Mouse (Mus musculus) G1E (cell line): ENCODE data around the gene Atp2b2. TPM values are rescaled to one million over a fixed set of nuclear protein-coding genes. Genes with fewer than 3 reads are reported as not detected.

Source experiments
- ATAC-seq: 2 replicates; pipeline ENCODE4 v1.8.0; 2016; ENCODE audit warnings: mild to moderate bottlenecking; ENCODE audit not compliant: insufficient number of reproducible peaks, poor library complexity, low FRiP score, severe bottlenecking; ENCODE audit errors: extremely low read depth
- DNase-seq: peaks from one replicate; pipeline ENCODE4 v3.0.0; 2012; ENCODE audit warnings: low spot score
- H3K27me3 ChIP-seq: 2 replicates; pipeline ENCODE4 v1.6.1; 2012; ENCODE audit warnings: mild to moderate bottlenecking, low read length, inconsistent platforms; ENCODE audit not compliant: insufficient read depth
- H3K36me3 ChIP-seq: replicated peaks from 2 replicates; pipeline ENCODE3; 2012; ENCODE audit warnings: mild to moderate bottlenecking, inconsistent platforms
- H3K4me1 ChIP-seq: 2 replicates; pipeline ENCODE4 v1.6.1; 2012; ENCODE audit warnings: low read depth, low read length, inconsistent platforms, mixed read lengths; ENCODE audit not compliant: insufficient read depth
- H3K4me3 ChIP-seq: 2 replicates; pipeline ENCODE4 v1.5.1; 2012; ENCODE audit warnings: low read depth, mild to moderate bottlenecking, inconsistent platforms, low read length, moderate library complexity, mixed read lengths
- H3K9me3 ChIP-seq: replicated peaks from 2 replicates; pipeline ENCODE4 v1.6.1; 2012; ENCODE audit warnings: inconsistent platforms
- CTCF ChIP-seq: IDR thresholded peaks from 2 replicates; pipeline ENCODE4 v1.5.1; 2012; ENCODE audit warnings: low read depth, low read length, inconsistent platforms, mixed read lengths
- GATA1 ChIP-seq: IDR thresholded peaks from 2 replicates; pipeline ENCODE4 v1.6.1; 2012; ENCODE audit warnings: borderline replicate concordance, low read length, inconsistent platforms, mixed read lengths
- GATA2 ChIP-seq: IDR thresholded peaks from 2 replicates; pipeline ENCODE4 v1.6.1; 2012; ENCODE audit warnings: low read depth, low read length, inconsistent platforms, borderline replicate concordance
- POLR2AphosphoS5 ChIP-seq: IDR thresholded peaks from 2 replicates; pipeline ENCODE4 v1.6.1; 2012; ENCODE audit warnings: low read depth, low read length, inconsistent platforms; ENCODE audit not compliant: insufficient replicate concordance
- TAL1 ChIP-seq: conservative IDR thresholded peaks from 2 replicates; pipeline ENCODE4 v1.6.1; 2012; ENCODE audit warnings: low read depth, low read length, inconsistent platforms, mixed read lengths
- polyA plus RNA-seq: library from polyadenylated mRNA; stranded (reverse); fragments of >175 nt; gene quantifications from 2 replicates; pipeline ENCODE4 v1.2.3, GENCODE M21; 2012
- total RNA-seq, 2 experiments: library from RNA; stranded (forward) in 1 of 2; stranded (reverse) in 1 of 2; fragments of 200-1000 nt in 1 of 2; fragments of >200 nt in 1 of 2; fragmentation: Nextera tagmentation in 1 of 2; gene quantifications; 2 replicates each; pipeline ENCODE4 v1.2.3; 2014 to 2017

Atp2b2 gene
- not detected in 2 replicates for total RNA-seq (2014; fragmentation: Nextera tagmentation)
- total RNA-seq (2017): under 0.01 and 0.22 TPM in 2 replicates
- not detected in 2 replicates for polyA plus RNA-seq

DNA sequence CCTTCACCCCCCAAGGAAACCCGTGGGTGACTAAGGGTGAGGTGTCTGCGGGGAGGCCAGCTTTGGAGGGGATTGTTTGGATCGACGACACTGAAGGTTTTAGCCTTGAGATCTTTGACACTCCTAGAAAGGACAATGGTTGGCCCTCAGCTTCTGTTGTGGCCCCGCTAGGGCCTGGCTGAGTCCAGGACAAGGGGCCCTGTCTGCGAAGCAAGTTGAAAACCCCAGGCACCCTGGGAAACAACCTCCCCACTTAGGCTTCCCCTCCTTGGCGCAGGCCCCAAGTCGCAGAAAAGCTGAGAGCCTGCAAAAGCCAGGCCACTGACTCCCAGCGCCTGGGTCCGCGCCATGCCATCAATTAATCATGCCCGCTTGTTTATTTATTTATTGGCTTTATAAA lies at the start of gene Atp2b2:
Atp2b2 (minus strand) TSS at position 282 of the 400 bp plus-strand sequence.
- TF ChIP-seq CTCF (no peak), GATA1 (no peak), GATA2 (no peak), POLR2AphosphoS5 (no peak), TAL1 (no peak)
- Histone ChIP-seq H3K36me3 (no peaks in the 10 kb centered on the region), H3K4me1 (no peaks in the 10 kb centered on the region), H3K27me3 (no peaks in the 10 kb centered on the region), H3K9me3 (peaks cover 84% of the 10 kb centered on the region), H3K4me3 (no peak within 1 kb of the TSS)
- no peak for DNase-seq
- ATAC-seq: no peak

DNA sequence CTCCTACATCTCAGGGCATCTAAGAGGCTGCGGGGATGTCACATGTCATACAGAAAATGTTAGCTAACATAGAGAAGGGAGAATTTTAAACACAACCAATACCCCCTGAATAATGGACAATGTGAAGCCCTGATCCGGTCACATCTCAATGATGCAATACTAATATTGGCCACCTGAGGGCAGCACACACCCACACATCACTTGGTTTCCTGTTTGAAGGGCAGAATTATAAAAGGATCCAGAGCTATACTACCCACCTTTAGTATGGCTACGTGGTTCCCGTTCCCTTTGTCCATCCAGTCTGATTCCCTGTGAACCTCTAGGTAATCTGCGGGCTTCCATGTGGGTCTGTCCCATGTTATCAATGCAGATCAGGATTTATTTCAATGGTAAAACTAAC lies 47.2 kb upstream of the Atp2b2 start:
- DNase-seq (no peak), ATAC-seq (no peak)
- H3K9me3 ChIP-seq: peaks cover 81% of the 10 kb centered on the region
- H3K36me3 ChIP-seq: no peaks in the 10 kb centered on the region
- no peak for TF ChIP-seq TAL1
- TF ChIP-seq GATA1: no peak
- no peak for TF ChIP-seq POLR2AphosphoS5
- peak; percentile 3; the same call in 1 of the 2 replicates for TF ChIP-seq CTCF
- H3K4me1 ChIP-seq: no peaks in the 10 kb centered on the region
- H3K27me3 ChIP-seq: no peaks in the 10 kb centered on the region
- no peak overlapping the region for H3K4me3 ChIP-seq

- ATAC-seq (no peak), DNase-seq (no peak)
- H3K9me3 ChIP-seq: peaks cover 81% of the 10 kb centered on the region
- H3K27me3 ChIP-seq: no peaks in the 10 kb centered on the region
- no peaks in the 10 kb centered on the region for H3K36me3 ChIP-seq
- H3K4me3 ChIP-seq: no peak overlapping the region
- TF ChIP-seq TAL1 (no peak), CTCF (no peak), POLR2AphosphoS5 (no peak), GATA2 (no peak), GATA1 (no peak)
- H3K4me1 ChIP-seq: no peaks in the 10 kb centered on the region
Observed at GRCm38 (mm10) chr6:114087106-114087505, 44.7 kb upstream of the Atp2b2 start.

- DNase-seq: no peak
- Histone ChIP-seq H3K4me3 (no peak overlapping the region), H3K36me3 (no peaks in the 10 kb centered on the region), H3K4me1 (no peaks in the 10 kb centered on the region), H3K9me3 (peaks cover 82% of the 10 kb centered on the region), H3K27me3 (no peaks in the 10 kb centered on the region)
- no peak for ATAC-seq
- TF ChIP-seq TAL1 (no peak), POLR2AphosphoS5 (no peak), CTCF (no peak), GATA2 (no peak), GATA1 (no peak)
Observed at GRCm38 (mm10) chr6:114078556-114078955, 36.1 kb upstream of the Atp2b2 start.

GRCm38 (mm10) chr6:114076560-114076959 lies 34.1 kb upstream of the Atp2b2 start:
- TF ChIP-seq GATA2 (no peak), GATA1 (no peak), CTCF (no peak), TAL1 (no peak), POLR2AphosphoS5 (no peak)
- DNase-seq (no peak), ATAC-seq (no peak)
- peaks cover 85% of the 10 kb centered on the region for H3K9me3 ChIP-seq
- H3K4me1 ChIP-seq: no peaks in the 10 kb centered on the region
- no peaks in the 10 kb centered on the region for H3K27me3 ChIP-seq
- H3K36me3 ChIP-seq: no peaks in the 10 kb centered on the region
- H3K4me3 ChIP-seq: no peak overlapping the region

DNA sequence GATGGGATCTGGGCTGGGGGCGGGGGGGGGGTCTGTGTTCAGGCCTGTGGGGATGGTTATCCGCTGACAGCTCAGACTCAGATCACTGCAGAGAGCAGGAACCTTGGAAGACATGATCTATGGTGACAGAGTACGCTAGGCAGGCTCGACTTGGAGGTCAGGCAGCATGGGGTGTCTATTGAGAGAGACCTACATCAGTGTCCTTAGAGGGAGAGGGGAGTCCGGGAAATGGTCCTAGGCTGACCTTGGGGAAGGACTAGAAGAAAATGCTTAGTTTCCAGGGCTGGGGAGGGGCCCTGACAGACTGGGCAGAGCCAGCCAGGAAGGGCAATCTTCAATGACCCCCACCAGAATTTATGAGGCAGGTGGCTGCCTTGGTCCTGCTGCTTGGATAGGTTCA lies 33.6 kb upstream of the Atp2b2 start:
- H3K4me3 ChIP-seq: no peak overlapping the region
- ATAC-seq: no peak
- no peaks in the 10 kb centered on the region for H3K4me1 ChIP-seq
- TF ChIP-seq GATA2 (no peak), CTCF (no peak)
- peaks cover 85% of the 10 kb centered on the region for H3K9me3 ChIP-seq
- no peaks in the 10 kb centered on the region for H3K27me3 ChIP-seq
- DNase-seq: no peak
- no peaks in the 10 kb centered on the region for H3K36me3 ChIP-seq

DNA sequence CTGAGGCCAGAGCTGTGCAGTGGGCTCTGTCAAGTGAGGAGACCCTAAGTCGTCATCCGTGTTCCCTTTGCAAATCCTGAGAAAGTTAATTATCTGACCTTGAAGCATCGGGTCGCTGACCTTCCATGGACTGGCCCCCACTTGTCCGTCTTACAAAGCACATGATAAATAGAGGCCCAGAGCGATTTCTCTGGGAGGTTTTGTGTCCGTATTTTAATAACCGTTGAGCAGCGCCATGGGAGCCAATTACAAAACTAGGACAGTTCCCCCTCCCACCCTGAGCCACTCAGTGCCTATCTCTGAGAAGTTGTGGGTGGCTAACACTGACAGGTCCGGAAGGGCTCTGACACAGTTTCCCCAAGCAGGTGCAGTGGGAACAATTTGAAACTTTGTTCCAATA lies 32.5 kb upstream of the Atp2b2 start:
- no peaks in the 10 kb centered on the region for H3K4me1 ChIP-seq
- H3K9me3 ChIP-seq: peaks cover 84% of the 10 kb centered on the region
- no peak for TF ChIP-seq GATA1
- TF ChIP-seq POLR2AphosphoS5: no peak
- TF ChIP-seq TAL1: no peak
- TF ChIP-seq CTCF: no peak
- no peak for TF ChIP-seq GATA2
- no peaks in the 10 kb centered on the region for H3K27me3 ChIP-seq
- ATAC-seq (no peak), DNase-seq (no peak)
- no peaks in the 10 kb centered on the region for H3K36me3 ChIP-seq
- H3K4me3 ChIP-seq: no peak overlapping the region
